Mouse (Mus musculus): Measurements from ENCODE around the gene Ppp4c. TPM values are rescaled to one million over a fixed set of nuclear protein-coding genes. Genes with fewer than 3 reads are reported as not detected.

Ppp4c gene
- polyA plus RNA-seq (2015; fragmentation: Nextera tagmentation; extraction: Ambion mirVana) = 267 and 271 TPM in 2 replicates

DNA sequence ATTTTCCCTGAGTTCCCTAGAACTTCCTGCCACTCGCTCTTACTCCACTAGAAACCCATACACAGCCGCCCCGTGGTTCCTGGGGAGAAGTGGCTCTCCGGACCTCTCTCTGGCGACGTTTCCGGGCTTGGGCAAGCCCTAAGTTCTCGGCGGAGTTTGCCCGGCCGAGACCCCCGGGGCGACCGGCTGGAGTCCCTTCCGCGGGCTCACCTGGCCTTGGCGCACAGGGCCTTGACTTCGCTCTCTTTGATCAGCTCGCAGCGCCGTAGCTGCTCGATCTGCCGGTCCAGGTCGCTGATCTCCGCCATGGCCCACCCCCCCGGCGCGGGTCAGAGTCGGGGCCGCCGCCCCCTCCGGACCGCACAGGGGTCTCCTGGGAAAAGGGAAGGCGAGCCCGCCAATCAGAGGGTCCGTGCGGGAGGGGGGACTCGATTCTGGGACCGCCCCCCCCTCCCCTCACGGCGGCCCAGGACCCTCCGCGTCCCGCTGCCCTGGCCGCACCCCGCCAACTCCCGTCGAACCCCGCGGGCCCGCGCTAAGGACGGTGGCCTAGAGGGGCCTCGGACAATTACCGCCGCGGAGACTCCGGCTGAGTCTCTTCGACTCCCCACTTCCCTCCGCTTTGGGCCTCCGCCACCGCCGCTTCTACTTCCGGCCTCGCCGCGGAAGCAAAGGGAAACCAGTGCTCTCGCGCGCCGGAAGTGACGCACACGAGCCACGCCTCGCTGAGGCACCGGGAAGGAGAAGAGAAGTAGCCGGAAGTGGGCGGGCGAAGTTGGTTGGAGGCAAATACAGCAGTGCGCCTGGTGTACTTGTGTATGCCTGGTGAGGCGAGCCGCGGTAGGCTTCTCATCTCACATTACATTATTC lies at the start of gene Ppp4c:
Gene Ppp4c (minus strand): TSS at position 646 of the 870 bp plus-strand sequence.
- peaks cover 33% of the 10 kb centered on the region for H3K4me1 ChIP-seq (ENCODE audit: insufficient read depth, low read length)
- H3K36me3 ChIP-seq (ENCODE audit: insufficient read depth, low read length) = peaks cover 64% of the 10 kb centered on the region
- ATAC-seq (ENCODE audit: low FRiP score, low TSS enrichment) = peak; percentile 94
- H3K27me3 ChIP-seq (ENCODE audit: insufficient read depth, low read length) = no peaks in the 10 kb centered on the region
- H3K9me3 ChIP-seq (ENCODE audit: low read length) = no peaks in the 10 kb centered on the region
- H3K9ac ChIP-seq (replicated peaks; ENCODE audit: low read length) = peak within 1 kb of the TSS; percentile 95
- H3K4me3 ChIP-seq (ENCODE audit: low read length) = peak within 1 kb of the TSS; percentile 99
- under 1% methylated on average over 79 of the region's 83 CpGs for whole genome bisulfite sequencing
- H3K27ac ChIP-seq (ENCODE audit: low read length) = peak within 1 kb of the TSS; percentile 98
- H3K4me2 ChIP-seq (replicated peaks; ENCODE audit: low read depth, low read length) = peak within 1 kb of the TSS; percentile 80

DNA sequence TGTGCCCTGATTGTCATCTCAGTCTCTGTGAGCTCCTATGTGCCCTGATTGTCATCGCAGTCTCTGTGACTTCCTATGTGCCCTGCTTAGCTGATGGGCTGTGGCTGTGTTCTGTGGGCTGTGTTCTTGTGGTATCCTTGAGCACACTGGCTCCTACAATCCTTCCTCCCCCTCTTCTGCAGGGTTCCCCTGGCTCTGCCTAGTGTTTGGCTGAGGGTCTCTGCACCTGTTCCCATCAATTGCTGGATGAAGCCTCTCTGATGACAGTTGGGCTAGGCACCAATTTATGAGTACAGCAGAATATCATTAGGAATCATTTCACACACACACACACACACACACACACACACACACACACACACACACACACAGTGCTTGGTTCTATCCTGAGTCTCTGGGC lies 41.0 kb upstream of the Ppp4c start:
- no peak for ATAC-seq (ENCODE audit: low FRiP score, low TSS enrichment)
- H3K27ac ChIP-seq (ENCODE audit: low read length) = no peak overlapping the region
- H3K4me3 ChIP-seq (ENCODE audit: low read length) = no peak overlapping the region
- 83% methylated on average over 1 of the region's 1 CpGs for WGBS
- no peak overlapping the region for H3K4me2 ChIP-seq (replicated peaks; ENCODE audit: low read depth, low read length)
- H3K9ac ChIP-seq (replicated peaks; ENCODE audit: low read length) = no peak overlapping the region
- H3K9me3 ChIP-seq (ENCODE audit: low read length) = no peaks in the 10 kb centered on the region
- H3K36me3 ChIP-seq (ENCODE audit: insufficient read depth, low read length) = no peaks in the 10 kb centered on the region
- peaks cover 2% of the 10 kb centered on the region; the same call in 1 of the 2 replicates for H3K27me3 ChIP-seq (ENCODE audit: insufficient read depth, low read length)
- peaks cover 17% of the 10 kb centered on the region for H3K4me1 ChIP-seq (ENCODE audit: insufficient read depth, low read length)

DNA sequence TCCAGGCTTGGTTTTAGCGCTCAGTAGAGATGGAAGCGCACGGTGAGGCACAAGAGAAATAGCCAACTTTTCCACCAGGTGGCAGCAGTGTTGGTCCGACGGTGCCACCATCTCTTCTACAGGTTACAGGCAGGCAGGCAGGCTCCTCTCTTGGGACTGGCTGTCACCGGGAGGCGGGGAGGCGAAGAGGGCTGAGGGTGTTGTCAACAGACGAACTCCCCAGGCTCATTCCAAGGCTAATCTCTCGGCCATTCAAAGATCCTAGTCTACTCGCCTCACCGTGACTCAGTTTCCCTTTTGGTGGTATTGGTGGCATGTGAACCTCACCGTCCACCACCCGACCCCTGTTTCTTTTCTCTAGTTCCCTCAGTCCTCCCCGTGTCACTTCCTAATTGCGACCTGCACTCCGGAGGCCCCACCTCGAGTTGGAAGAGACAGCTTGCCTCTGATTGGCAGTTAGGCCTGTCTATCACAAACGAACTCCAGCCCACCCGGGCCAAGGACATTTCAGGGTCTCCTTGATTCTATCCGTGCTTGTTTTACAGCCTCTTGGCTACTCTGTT lies 39.8 kb upstream of the Ppp4c start:
- H3K9ac ChIP-seq (replicated peaks; ENCODE audit: low read length) = peak overlapping the region; percentile 52; the same call in 1 of the 2 replicates
- H3K4me3 ChIP-seq (ENCODE audit: low read length) = peak overlapping the region; percentile 38
- peak overlapping the region; percentile 53 for H3K4me2 ChIP-seq (replicated peaks; ENCODE audit: low read depth, low read length)
- peak; percentile 88 for ATAC-seq (ENCODE audit: low FRiP score, low TSS enrichment)
- no peaks in the 10 kb centered on the region for H3K9me3 ChIP-seq (ENCODE audit: low read length)
- peaks cover 17% of the 10 kb centered on the region for H3K4me1 ChIP-seq (ENCODE audit: insufficient read depth, low read length)
- H3K27me3 ChIP-seq (ENCODE audit: insufficient read depth, low read length) = peaks cover 2% of the 10 kb centered on the region; the same call in 1 of the 2 replicates
- no peaks in the 10 kb centered on the region for H3K36me3 ChIP-seq (ENCODE audit: insufficient read depth, low read length)
- 1% methylated on average over 21 of the region's 21 CpGs for WGBS
- no peak overlapping the region for H3K27ac ChIP-seq (ENCODE audit: low read length)

DNA sequence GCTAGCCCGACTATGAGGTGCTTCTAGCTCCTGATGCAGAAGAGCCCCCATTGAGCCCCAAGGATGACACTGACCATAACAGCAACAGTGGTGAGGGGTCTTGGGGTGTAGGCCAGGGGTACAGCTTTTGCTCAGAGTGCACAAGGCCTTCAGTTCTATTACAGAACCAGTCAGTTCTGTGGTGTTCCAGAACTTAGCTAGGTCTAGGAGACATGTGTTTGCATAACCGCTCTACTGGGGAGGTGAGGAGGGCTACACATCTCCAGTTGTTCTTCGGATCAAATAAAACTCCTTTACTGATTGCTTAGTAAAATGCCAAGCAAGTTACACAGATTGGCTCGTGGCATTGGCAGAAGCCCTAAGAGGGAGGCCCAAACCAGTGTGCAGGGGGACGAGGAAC lies 39.2 kb upstream of the Ppp4c start, which contains the start of gene 4930451I11Rik:
Gene 4930451I11Rik (minus strand): TSS at position 101 of the 400 bp plus-strand sequence.
- peak within 1 kb of the TSS; percentile 52; the same call in 1 of the 2 replicates for H3K9ac ChIP-seq (replicated peaks; ENCODE audit: low read length)
- WGBS = 57% methylated on average over 5 of the region's 5 CpGs
- peaks cover 2% of the 10 kb centered on the region; the same call in 1 of the 2 replicates for H3K27me3 ChIP-seq (ENCODE audit: insufficient read depth, low read length)
- peak within 1 kb of the TSS; percentile 38 for H3K4me3 ChIP-seq (ENCODE audit: low read length)
- ATAC-seq (ENCODE audit: low FRiP score, low TSS enrichment) = peak; percentile 8; the same call in 1 of the 2 replicates
- no peaks in the 10 kb centered on the region for H3K9me3 ChIP-seq (ENCODE audit: low read length)
- H3K36me3 ChIP-seq (ENCODE audit: insufficient read depth, low read length) = no peaks in the 10 kb centered on the region
- H3K4me1 ChIP-seq (ENCODE audit: insufficient read depth, low read length) = peaks cover 13% of the 10 kb centered on the region
- no peak within 1 kb of the TSS for H3K27ac ChIP-seq (ENCODE audit: low read length)
- H3K4me2 ChIP-seq (replicated peaks; ENCODE audit: low read depth, low read length) = peak within 1 kb of the TSS; percentile 53

DNA sequence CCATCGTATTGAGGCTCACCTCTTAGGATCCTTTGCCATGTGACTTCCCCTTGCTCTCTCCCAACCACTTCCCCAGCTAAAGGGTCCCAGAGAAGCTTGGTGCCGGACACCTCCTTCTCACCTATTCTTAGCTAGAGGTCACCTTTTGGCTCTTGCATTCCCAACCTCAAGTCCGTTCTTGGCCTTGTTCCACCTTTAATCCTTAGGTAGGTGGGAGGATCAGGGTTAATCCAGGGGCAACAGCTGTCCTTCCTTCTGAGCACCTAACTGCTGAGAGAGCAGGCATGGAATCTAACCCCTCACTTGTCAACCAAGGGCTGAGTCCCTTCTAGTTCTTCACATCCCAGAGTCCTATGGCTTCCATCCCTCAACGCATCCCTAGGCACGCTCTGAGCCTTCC lies 33.7 kb upstream of the Ppp4c start:
- ATAC-seq (ENCODE audit: low FRiP score, low TSS enrichment) = no peak
- H3K27ac ChIP-seq (ENCODE audit: low read length) = no peak overlapping the region
- H3K4me3 ChIP-seq (ENCODE audit: low read length) = no peak overlapping the region
- H3K9me3 ChIP-seq (ENCODE audit: low read length) = no peaks in the 10 kb centered on the region
- no peak overlapping the region for H3K9ac ChIP-seq (replicated peaks; ENCODE audit: low read length)
- peaks cover 21% of the 10 kb centered on the region for H3K27me3 ChIP-seq (ENCODE audit: insufficient read depth, low read length)
- no peaks in the 10 kb centered on the region for H3K36me3 ChIP-seq (ENCODE audit: insufficient read depth, low read length)
- H3K4me2 ChIP-seq (replicated peaks; ENCODE audit: low read depth, low read length) = no peak overlapping the region
- 73% methylated on average over 5 of the region's 5 CpGs for WGBS
- H3K4me1 ChIP-seq (ENCODE audit: insufficient read depth, low read length) = peaks cover 7% of the 10 kb centered on the region

DNA sequence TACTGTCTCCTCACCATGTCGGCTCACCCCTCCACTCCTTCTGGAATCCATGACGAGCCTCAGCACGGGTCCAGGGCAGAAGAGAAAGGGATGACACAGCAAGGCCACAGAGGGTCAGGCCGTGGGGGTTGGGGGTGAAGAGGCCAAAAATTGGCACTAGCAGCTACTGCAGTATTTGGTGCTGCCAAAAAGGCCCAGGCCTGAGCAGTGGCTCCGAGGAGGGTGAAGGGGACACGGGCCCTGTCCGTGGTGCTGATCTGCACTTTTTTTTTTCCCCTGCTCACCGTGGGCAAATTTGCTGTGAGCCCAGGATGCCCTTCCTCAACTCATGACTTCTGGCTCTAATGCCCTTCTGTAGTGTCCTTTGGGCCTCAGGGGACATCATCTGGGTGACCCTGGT lies 33.1 kb upstream of the Ppp4c start:
- Histone ChIP-seq H3K27ac (ENCODE audit: low read length) (no peak overlapping the region), H3K9me3 (ENCODE audit: low read length) (no peaks in the 10 kb centered on the region), H3K4me1 (ENCODE audit: insufficient read depth, low read length) (peaks cover 7% of the 10 kb centered on the region), H3K9ac (replicated peaks; ENCODE audit: low read length) (no peak overlapping the region), H3K27me3 (ENCODE audit: insufficient read depth, low read length) (peaks cover 21% of the 10 kb centered on the region), H3K4me3 (ENCODE audit: low read length) (no peak overlapping the region), H3K36me3 (ENCODE audit: insufficient read depth, low read length) (no peaks in the 10 kb centered on the region), H3K4me2 (replicated peaks; ENCODE audit: low read depth, low read length) (no peak overlapping the region)
- WGBS = 26% methylated on average over 8 of the region's 8 CpGs
- ATAC-seq (ENCODE audit: low FRiP score, low TSS enrichment) = no peak

DNA sequence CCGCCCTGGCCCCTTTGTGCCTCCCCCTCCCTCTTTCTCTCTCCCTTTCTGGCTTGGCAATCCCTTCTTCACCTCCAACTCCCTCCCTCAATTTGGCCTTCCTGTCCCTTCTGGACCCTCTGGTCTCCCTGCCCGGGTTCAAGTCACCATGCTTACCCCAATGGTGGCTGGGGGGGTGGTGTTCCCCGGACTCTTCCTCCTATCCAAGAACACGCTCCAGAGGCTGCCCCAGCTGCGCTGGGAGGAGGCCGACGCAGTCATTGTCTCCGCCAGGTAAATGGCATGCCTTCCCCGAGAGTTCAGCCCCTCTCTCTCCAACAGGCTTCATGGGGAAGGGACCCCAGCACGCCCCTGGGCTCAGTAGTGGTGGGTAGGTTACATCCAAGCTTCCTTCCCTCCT lies 31.6 kb upstream of the Ppp4c start:
- no peak for ATAC-seq (ENCODE audit: low FRiP score, low TSS enrichment)
- WGBS = 16% methylated on average over 10 of the region's 10 CpGs

DNA sequence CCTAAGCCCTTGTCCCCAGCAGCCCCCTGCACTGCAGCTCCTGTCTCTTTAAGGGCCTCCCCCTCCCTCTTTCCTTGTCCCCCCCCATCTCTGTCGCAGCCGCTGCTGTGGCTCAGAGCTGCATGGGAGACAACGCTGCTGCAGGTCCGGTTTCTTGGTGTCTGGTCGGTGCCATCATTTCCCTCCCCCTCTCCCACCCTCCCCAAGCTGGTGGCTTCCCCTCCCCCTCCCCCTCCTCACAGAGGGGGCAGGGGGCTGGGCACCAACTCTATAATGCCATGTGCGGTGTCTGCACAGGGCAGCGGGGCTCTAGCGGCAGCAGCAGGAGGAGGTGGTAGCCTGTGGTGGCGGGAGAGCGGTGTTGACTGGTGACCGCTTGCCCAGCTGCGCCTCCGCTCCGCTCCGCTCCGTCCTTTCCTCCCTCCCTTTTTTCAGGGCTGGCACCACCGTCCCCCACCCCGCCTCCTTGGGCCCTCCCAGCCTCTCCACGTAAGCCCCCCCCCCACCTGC lies 31.0 kb upstream of the Ppp4c start:
- Histone ChIP-seq H3K4me3 (ENCODE audit: low read length) (peak overlapping the region; percentile 34), H3K4me2 (replicated peaks; ENCODE audit: low read depth, low read length) (peak overlapping the region; percentile 59), H3K27me3 (ENCODE audit: insufficient read depth, low read length) (peaks cover 18% of the 10 kb centered on the region), H3K27ac (ENCODE audit: low read length) (no peak overlapping the region), H3K9ac (replicated peaks; ENCODE audit: low read length) (peak overlapping the region; percentile 46; the same call in 1 of the 2 replicates), H3K36me3 (ENCODE audit: insufficient read depth, low read length) (no peaks in the 10 kb centered on the region), H3K4me1 (ENCODE audit: insufficient read depth, low read length) (peaks cover 7% of the 10 kb centered on the region), H3K9me3 (ENCODE audit: low read length) (peaks cover 5% of the 10 kb centered on the region; the same call in 1 of the 2 replicates)
- no peak for ATAC-seq (ENCODE audit: low FRiP score, low TSS enrichment)
- 0% methylated on average over 9 of the region's 19 CpGs for WGBS

More for the DNA sequence above, 31.6 kb upstream of the Ppp4c start:
- Histone ChIP-seq H3K4me2 (replicated peaks; ENCODE audit: low read depth, low read length) (no peak overlapping the region), H3K27me3 (ENCODE audit: insufficient read depth, low read length) (peaks cover 18% of the 10 kb centered on the region), H3K27ac (ENCODE audit: low read length) (no peak overlapping the region), H3K4me1 (ENCODE audit: insufficient read depth, low read length) (peaks cover 7% of the 10 kb centered on the region), H3K9me3 (ENCODE audit: low read length) (peaks cover 3% of the 10 kb centered on the region; the same call in 1 of the 2 replicates), H3K4me3 (ENCODE audit: low read length) (no peak overlapping the region), H3K36me3 (ENCODE audit: insufficient read depth, low read length) (no peaks in the 10 kb centered on the region), H3K9ac (replicated peaks; ENCODE audit: low read length) (no peak overlapping the region)

DNA sequence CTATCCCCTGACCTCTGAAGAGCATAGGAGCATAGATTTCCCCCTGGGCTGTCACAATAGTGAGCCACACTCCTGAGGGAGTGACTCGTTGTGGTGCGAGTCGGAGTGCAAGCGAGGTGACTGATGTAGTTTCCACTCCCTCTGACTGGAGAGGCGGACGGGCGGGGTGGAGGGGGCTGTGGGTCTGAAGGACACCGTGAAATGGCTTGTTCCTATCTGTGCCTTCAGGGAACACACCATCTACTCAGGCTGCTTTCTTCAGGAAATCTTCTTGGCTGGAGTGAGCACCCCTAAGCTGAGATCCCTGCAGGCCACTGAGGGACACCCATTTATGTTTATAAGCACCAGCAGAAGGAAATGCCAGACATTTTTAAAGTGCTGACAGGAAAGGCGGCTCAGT lies 30.4 kb upstream of the Ppp4c start:
- WGBS = 14% methylated on average over 9 of the region's 9 CpGs

More for the DNA sequence above, 30.4 kb upstream of the Ppp4c start:
- no peak overlapping the region for H3K4me3 ChIP-seq (ENCODE audit: low read length)
- H3K27ac ChIP-seq (ENCODE audit: low read length) = no peak overlapping the region
- H3K4me2 ChIP-seq (replicated peaks; ENCODE audit: low read depth, low read length) = peak overlapping the region; percentile 59; the same call in 1 of the 2 replicates
- H3K36me3 ChIP-seq (ENCODE audit: insufficient read depth, low read length) = no peaks in the 10 kb centered on the region
- H3K9me3 ChIP-seq (ENCODE audit: low read length) = peaks cover 5% of the 10 kb centered on the region; the same call in 1 of the 2 replicates
- ATAC-seq (ENCODE audit: low FRiP score, low TSS enrichment) = no peak
- H3K9ac ChIP-seq (replicated peaks; ENCODE audit: low read length) = no peak overlapping the region
- peaks cover 7% of the 10 kb centered on the region for H3K4me1 ChIP-seq (ENCODE audit: insufficient read depth, low read length)
- peaks cover 18% of the 10 kb centered on the region for H3K27me3 ChIP-seq (ENCODE audit: insufficient read depth, low read length)
